Mouse (Mus musculus) midbrain, embryonic 13.5 days (tissue): ENCODE results near the gene Gm20716. TPM values are rescaled to one million over a fixed set of nuclear protein-coding genes. Genes with fewer than 3 reads are reported as not detected.
A peak's percentile ranks its signal among the peaks of the same experiment; 100 is the strongest.

Source experiments
- ATAC-seq: fragments of 200-750 bp; cut with Nextera tagmentation; 2 replicates; pipeline ENCODE4 v1.8.0; 2017; ENCODE audit warnings: mild to moderate bottlenecking, moderate TSS enrichment, moderate library complexity
- H3K27ac ChIP-seq: fragments of 300-500 bp; sonication (generic); 2 replicates; pipeline ENCODE4 v1.5.1; 2015; ENCODE audit warnings: inconsistent platforms, mild to moderate bottlenecking, moderate library complexity
- H3K27me3 ChIP-seq: fragments of 300-500 bp; sonication (generic); 2 replicates; pipeline ENCODE4 v1.6.1; 2015; ENCODE audit warnings: mild to moderate bottlenecking, inconsistent platforms
- H3K36me3 ChIP-seq: fragments of 300-500 bp; sonication (generic); 2 replicates; pipeline ENCODE4 v1.6.1; 2015; ENCODE audit warnings: mild to moderate bottlenecking, inconsistent platforms
- H3K4me1 ChIP-seq: fragments of 300-500 bp; sonication (generic); replicated peaks from 2 replicates; pipeline ENCODE4 v1.6.1; 2015; ENCODE audit warnings: inconsistent platforms
- H3K4me2 ChIP-seq: fragments of 300-500 bp; sonication (generic); replicated peaks from 2 replicates; pipeline ENCODE4 v1.6.1; 2015; ENCODE audit warnings: moderate library complexity, mild to moderate bottlenecking, inconsistent platforms
- H3K4me3 ChIP-seq: fragments of 300-500 bp; sonication (generic); replicated peaks from 2 replicates; pipeline ENCODE4 v1.5.1; 2015; ENCODE audit warnings: mild to moderate bottlenecking, inconsistent platforms
- H3K9ac ChIP-seq: fragments of 300-500 bp; sonication (generic); replicated peaks from 2 replicates; pipeline ENCODE4 v1.6.1; 2015; ENCODE audit warnings: mild to moderate bottlenecking, inconsistent platforms
- H3K9me3 ChIP-seq: fragments of 300-500 bp; sonication (generic); 2 replicates; pipeline ENCODE4 v1.6.1; 2016; ENCODE audit warnings: mild to moderate bottlenecking, inconsistent platforms
- WGBS: fragments of 180-500 bp; shearing (Covaris S2); methylation state at CpG from one replicate; pipeline ENCODE4 v1.1.7; 2015; 5-methylcytosine and 5-hydroxymethylcytosine counted together
- polyA plus RNA-seq: library from polyadenylated mRNA; unstranded; fragments of >200 nt; fragmentation: Nextera tagmentation; extraction: Ambion mirVana; gene quantifications from 2 replicates; pipeline ENCODE4 v1.2.1, GENCODE M21; 2015

Gm20716 gene
- polyA plus RNA-seq, 1 experiment from 2014 or later, result 29.1 TPM

- no peaks in the 10 kb centered on the region for H3K27me3 ChIP-seq
- no peaks in the 10 kb centered on the region for H3K4me1 ChIP-seq
- ATAC-seq, result no peak
- H3K4me3 ChIP-seq, result no peak overlapping the region
- no peak overlapping the region for H3K4me2 ChIP-seq
- no peak overlapping the region for H3K9ac ChIP-seq
- H3K36me3 ChIP-seq, result peaks cover 90% of the 10 kb centered on the region
- H3K9me3 ChIP-seq, result no peaks in the 10 kb centered on the region
- no peak overlapping the region for H3K27ac ChIP-seq
- WGBS, result 43% methylated on average over 5 of the region's 5 CpGs
Measured at GRCm38 (mm10) chr2:168213788-168214397, 16.3 kb downstream of the Gm20716 start.

- Histone ChIP-seq H3K27ac (peak overlapping the region; percentile 99), H3K9me3 (no peaks in the 10 kb centered on the region), H3K4me3 (no peak overlapping the region), H3K27me3 (no peaks in the 10 kb centered on the region), H3K9ac (no peak overlapping the region), H3K4me2 (peak overlapping the region; percentile 87; the same call in 1 of the 2 replicates), H3K4me1 (peaks cover 21% of the 10 kb centered on the region), H3K36me3 (peaks cover 44% of the 10 kb centered on the region)
- 0 out of 2 replicates have a peak, but pooled peaks have one; percentile 1 for ATAC-seq
- WGBS, result 91% methylated on average over 3 of the region's 3 CpGs
Measured at GRCm38 (mm10) chr2:168207883-168208282, 22.3 kb downstream of the Gm20716 start.

- H3K9me3 ChIP-seq, result no peaks in the 10 kb centered on the region
- peaks cover 29% of the 10 kb centered on the region for H3K4me1 ChIP-seq
- H3K9ac ChIP-seq, result peak within 1 kb of the TSS; percentile 100
- H3K4me2 ChIP-seq, result peak within 1 kb of the TSS; percentile 87
- H3K27ac ChIP-seq, result peak within 1 kb of the TSS; percentile 99
- WGBS, result under 1% methylated on average over 40 of the region's 89 CpGs
- ATAC-seq, result peak; percentile 92
- H3K36me3 ChIP-seq, result peaks cover 38% of the 10 kb centered on the region
- no peaks in the 10 kb centered on the region for H3K27me3 ChIP-seq
- peak within 1 kb of the TSS; percentile 99 for H3K4me3 ChIP-seq
Measured at GRCm38 (mm10) chr2:168206725-168207644, 23.2 kb downstream of the Gm20716 start, which contains the start of gene Adnp. Adnp (minus strand) TSS chr2:168207112.

GRCm38 (mm10) chr2:168205681-168206631 is 24.2 kb downstream of the Gm20716 start:
- H3K27ac ChIP-seq, result peak overlapping the region; percentile 99
- H3K9me3 ChIP-seq, result no peaks in the 10 kb centered on the region
- ATAC-seq, result peak; percentile 40; the same call in 1 of the 2 replicates
- under 1% methylated on average over 49 of the region's 49 CpGs for WGBS
- H3K9ac ChIP-seq, result peak overlapping the region; percentile 100
- H3K4me3 ChIP-seq, result peak overlapping the region; percentile 99
- peak overlapping the region; percentile 87 for H3K4me2 ChIP-seq
- no peaks in the 10 kb centered on the region for H3K27me3 ChIP-seq
- peaks cover 36% of the 10 kb centered on the region for H3K4me1 ChIP-seq
- H3K36me3 ChIP-seq, result peaks cover 28% of the 10 kb centered on the region

DNA sequence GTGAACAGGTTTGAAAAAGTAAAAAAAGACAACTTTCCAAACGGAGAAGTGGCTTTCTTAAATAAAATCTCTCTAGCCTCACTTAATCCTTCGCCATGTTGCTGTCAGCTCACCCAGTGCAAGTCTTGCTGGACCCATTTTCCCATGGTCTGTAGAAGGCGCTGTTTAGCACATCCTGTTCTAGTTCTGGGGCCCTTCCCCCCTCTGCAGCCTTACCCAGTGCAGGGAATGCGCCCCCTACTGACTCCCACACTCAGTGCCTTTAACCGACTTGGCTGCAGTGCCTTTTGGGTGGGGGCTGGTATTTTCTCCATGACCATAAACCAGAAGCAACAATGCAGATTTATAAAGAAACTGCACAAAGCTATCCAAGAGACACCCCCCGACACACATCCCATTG is 24.9 kb downstream of the Gm20716 start:
- H3K4me2 ChIP-seq, result peak overlapping the region; percentile 87
- H3K9ac ChIP-seq, result peak overlapping the region; percentile 100
- H3K27ac ChIP-seq, result peak overlapping the region; percentile 99
- no peaks in the 10 kb centered on the region for H3K27me3 ChIP-seq
- peaks cover 21% of the 10 kb centered on the region for H3K36me3 ChIP-seq
- peaks cover 43% of the 10 kb centered on the region for H3K4me1 ChIP-seq
- peak; percentile 28 for ATAC-seq
- 3% methylated on average over 6 of the region's 6 CpGs for WGBS
- H3K4me3 ChIP-seq, result peak overlapping the region; percentile 99
- H3K9me3 ChIP-seq, result no peaks in the 10 kb centered on the region

- Histone ChIP-seq H3K9ac (peak overlapping the region; percentile 100; the same call in 1 of the 2 replicates), H3K36me3 (peaks cover 17% of the 10 kb centered on the region), H3K27me3 (no peaks in the 10 kb centered on the region), H3K27ac (no peak overlapping the region), H3K4me2 (peak overlapping the region; percentile 87), H3K4me1 (peaks cover 49% of the 10 kb centered on the region), H3K9me3 (no peaks in the 10 kb centered on the region), H3K4me3 (peak overlapping the region; percentile 99)
- no peak for ATAC-seq
- 92% methylated on average over 8 of the region's 8 CpGs for WGBS
Measured at GRCm38 (mm10) chr2:168204476-168204999, 25.6 kb downstream of the Gm20716 start.

GRCm38 (mm10) chr2:168200014-168200691 is 30.0 kb downstream of the Gm20716 start:
- no peak overlapping the region for H3K4me3 ChIP-seq
- peaks cover 81% of the 10 kb centered on the region for H3K4me1 ChIP-seq
- H3K36me3 ChIP-seq, result peaks cover 22% of the 10 kb centered on the region
- 87% methylated on average over 4 of the region's 5 CpGs for WGBS
- no peak overlapping the region for H3K27ac ChIP-seq
- no peak overlapping the region for H3K9ac ChIP-seq
- no peaks in the 10 kb centered on the region for H3K9me3 ChIP-seq
- no peak for ATAC-seq
- 0 out of 2 replicates have a peak overlapping the region, but pooled peaks have one; percentile 0 for H3K4me2 ChIP-seq
- H3K27me3 ChIP-seq, result no peaks in the 10 kb centered on the region

GRCm38 (mm10) chr2:168199476-168199875 is 30.7 kb downstream of the Gm20716 start:
- WGBS, result 92% methylated on average over 4 of the region's 4 CpGs
- H3K4me3 ChIP-seq, result peak overlapping the region; percentile 7; the same call in 1 of the 2 replicates
- no peak for ATAC-seq
- H3K27me3 ChIP-seq, result no peaks in the 10 kb centered on the region
- peaks cover 22% of the 10 kb centered on the region for H3K36me3 ChIP-seq
- peak overlapping the region; percentile 36; the same call in 1 of the 2 replicates for H3K9ac ChIP-seq
- H3K27ac ChIP-seq, result no peak overlapping the region
- H3K4me1 ChIP-seq, result peaks cover 81% of the 10 kb centered on the region
- peak overlapping the region; percentile 26 for H3K4me2 ChIP-seq
- no peaks in the 10 kb centered on the region for H3K9me3 ChIP-seq

- WGBS, result 85% methylated on average over 1 of the region's 1 CpGs
- H3K27ac ChIP-seq, result no peak overlapping the region; the same call in 1 of the 2 replicates
- H3K4me2 ChIP-seq, result 0 out of 2 replicates have a peak overlapping the region, but pooled peaks have one; percentile 6
- ATAC-seq, result no peak
- H3K4me1 ChIP-seq, result peaks cover 84% of the 10 kb centered on the region
- no peak overlapping the region for H3K9ac ChIP-seq
- no peak overlapping the region for H3K4me3 ChIP-seq
- H3K27me3 ChIP-seq, result no peaks in the 10 kb centered on the region
- H3K9me3 ChIP-seq, result no peaks in the 10 kb centered on the region
- peaks cover 18% of the 10 kb centered on the region for H3K36me3 ChIP-seq
Measured at GRCm38 (mm10) chr2:168198421-168198820, 31.7 kb downstream of the Gm20716 start.

- Histone ChIP-seq H3K4me2 (peak overlapping the region; percentile 16; the same call in 1 of the 2 replicates), H3K9me3 (no peaks in the 10 kb centered on the region), H3K36me3 (peaks cover 20% of the 10 kb centered on the region; the same call in 1 of the 2 replicates), H3K27me3 (no peaks in the 10 kb centered on the region), H3K27ac (no peak overlapping the region), H3K9ac (no peak overlapping the region), H3K4me3 (no peak overlapping the region), H3K4me1 (peaks cover 86% of the 10 kb centered on the region)
- 37% methylated on average over 2 of the region's 2 CpGs for WGBS
- no peak for ATAC-seq
Measured at GRCm38 (mm10) chr2:168195721-168196120, 34.4 kb downstream of the Gm20716 start.
